Mouse (Mus musculus) heart, embryonic 10.5 days (tissue): ENCODE results near the gene Slc35g2. TPM values are rescaled to one million over a fixed set of nuclear protein-coding genes. Genes with fewer than 3 reads are reported as not detected.
A peak's percentile ranks its signal among the peaks of the same experiment; 100 is the strongest.

Source experiments
- DNase-seq: peaks from one replicate; pipeline ENCODE4 v3.0.0-alpha.2; 2017; ENCODE audit warnings: low spot score
- H3K27ac ChIP-seq: fragments of 300-500 bp; sonication (generic); 2 replicates; pipeline ENCODE4 v1.5.1; 2016; ENCODE audit warnings: mild to moderate bottlenecking
- H3K27me3 ChIP-seq: fragments of 300-500 bp; sonication (generic); 2 replicates; pipeline ENCODE4 v1.6.1; 2016; ENCODE audit warnings: mild to moderate bottlenecking; ENCODE audit not compliant: poor library complexity, insufficient read depth, severe bottlenecking
- H3K36me3 ChIP-seq: fragments of 300-500 bp; sonication (generic); 2 replicates; pipeline ENCODE4 v1.6.1; 2016; ENCODE audit warnings: mild to moderate bottlenecking, moderate library complexity
- H3K4me1 ChIP-seq: fragments of 300-500 bp; sonication (generic); 2 replicates; pipeline ENCODE4 v1.6.1; 2016; ENCODE audit warnings: mild to moderate bottlenecking
- H3K4me3 ChIP-seq: fragments of 300-500 bp; sonication (generic); 2 replicates; pipeline ENCODE4 v1.5.1; 2016; ENCODE audit warnings: mild to moderate bottlenecking, moderate library complexity
- H3K9me3 ChIP-seq: fragments of 300-500 bp; sonication (generic); 2 replicates; pipeline ENCODE4 v1.6.1; 2016; ENCODE audit warnings: mild to moderate bottlenecking, moderate library complexity
- WGBS: fragments of 180-500 bp; shearing (Covaris S2); methylation state at CpG from one replicate; pipeline ENCODE4 v1.1.7; 2016; 5-methylcytosine and 5-hydroxymethylcytosine counted together
- polyA plus RNA-seq: library from polyadenylated mRNA; unstranded; fragments of >200 nt; fragmentation: Nextera tagmentation; extraction: Ambion mirVana; gene quantifications from 2 replicates; pipeline ENCODE4 v1.2.1, GENCODE M21; 2016

The Slc35g2 gene
- polyA plus RNA-seq, 1 experiment from 2014 or later, result 9.0 TPM

GRCm38 (mm10) chr9:100545715-100546593 is 24.9 kb downstream of the Slc35g2 start, which contains the start of gene Nck1:
Gene Nck1 (minus strand): TSS chr9:100546134.
- peaks cover 6% of the 10 kb centered on the region for H3K4me1 ChIP-seq
- H3K9me3 ChIP-seq, result peaks cover 5% of the 10 kb centered on the region; the same call in 1 of the 2 replicates
- peak within 1 kb of the TSS; percentile 83 for H3K4me3 ChIP-seq
- H3K27ac ChIP-seq, result peak within 1 kb of the TSS; percentile 98
- WGBS, result under 1% methylated on average over 86 of the region's 93 CpGs
- no peaks in the 10 kb centered on the region for H3K27me3 ChIP-seq
- H3K36me3 ChIP-seq, result peaks cover 10% of the 10 kb centered on the region
- DNase-seq, result peak; percentile 99

- Histone ChIP-seq H3K27ac (peak overlapping the region; percentile 98), H3K9me3 (peaks cover 5% of the 10 kb centered on the region; the same call in 1 of the 2 replicates), H3K4me3 (peak overlapping the region; percentile 83), H3K4me1 (peaks cover 6% of the 10 kb centered on the region), H3K27me3 (no peaks in the 10 kb centered on the region), H3K36me3 (peaks cover 10% of the 10 kb centered on the region)
- no peak for DNase-seq
- WGBS, result 2% methylated on average over 38 of the region's 38 CpGs
Observed at GRCm38 (mm10) chr9:100544948-100545714, 25.8 kb downstream of the Slc35g2 start.

GRCm38 (mm10) chr9:100535618-100536262 is 35.1 kb downstream of the Slc35g2 start:
- Histone ChIP-seq H3K4me1 (peaks cover 5% of the 10 kb centered on the region; the same call in 1 of the 2 replicates), H3K36me3 (no peaks in the 10 kb centered on the region), H3K27me3 (no peaks in the 10 kb centered on the region), H3K4me3 (no peak overlapping the region), H3K9me3 (no peaks in the 10 kb centered on the region), H3K27ac (no peak overlapping the region)
- no peak for DNase-seq
- WGBS, result 90% methylated on average over 2 of the region's 2 CpGs

DNA sequence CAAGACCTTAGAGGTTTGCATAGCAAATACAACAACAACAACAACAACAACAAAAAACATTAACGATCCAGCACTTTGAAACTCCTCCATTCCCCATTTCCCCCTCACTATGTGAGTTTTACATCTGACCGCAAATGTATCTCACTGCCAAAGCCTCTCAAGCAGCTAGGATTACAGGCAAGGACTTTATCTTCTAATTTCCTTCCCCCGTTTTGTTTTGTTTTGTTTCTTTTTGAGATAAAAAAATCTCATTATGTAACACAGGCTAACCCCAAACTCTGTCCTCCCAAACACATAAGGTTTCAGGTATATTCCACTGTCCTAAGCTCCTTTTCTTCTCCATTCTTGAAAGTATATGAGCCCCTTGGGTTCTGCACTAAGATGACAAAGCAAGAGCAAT is 36.2 kb downstream of the Slc35g2 start:
- Histone ChIP-seq H3K9me3 (no peaks in the 10 kb centered on the region), H3K36me3 (no peaks in the 10 kb centered on the region), H3K27me3 (no peaks in the 10 kb centered on the region), H3K27ac (no peak overlapping the region), H3K4me1 (peaks cover 5% of the 10 kb centered on the region; the same call in 1 of the 2 replicates), H3K4me3 (no peak overlapping the region)
- DNase-seq, result no peak
- WGBS, result 68% methylated on average over 3 of the region's 3 CpGs

DNA sequence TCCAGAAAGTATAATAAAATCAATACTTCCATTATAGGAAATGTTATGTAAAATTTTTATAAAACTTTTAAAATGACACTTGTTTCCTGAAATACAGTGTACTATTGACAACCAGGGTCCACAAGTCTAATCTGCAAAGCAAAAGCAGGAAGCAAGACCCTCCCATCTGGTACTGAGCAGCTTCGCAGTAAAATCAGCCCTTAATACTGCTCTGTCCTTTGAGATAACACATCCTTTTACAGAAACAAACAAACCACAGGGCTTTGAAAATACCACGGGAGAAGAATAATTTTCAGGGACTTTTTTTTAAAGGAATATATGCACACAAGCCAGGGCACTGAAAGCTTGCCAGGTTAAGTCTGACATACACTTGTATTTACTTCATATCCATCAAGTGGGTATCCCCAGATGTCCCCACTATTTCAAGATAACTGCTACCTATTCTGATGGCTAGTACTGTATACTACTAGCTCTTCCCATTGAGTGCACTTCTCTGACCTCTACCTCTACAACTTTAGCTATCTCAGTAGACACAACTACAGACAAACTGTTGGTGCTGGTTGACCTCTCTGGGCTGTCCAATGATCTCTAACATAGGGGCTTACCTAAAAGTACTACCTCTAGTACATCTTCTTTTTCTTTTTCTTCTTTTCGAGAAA is 37.9 kb downstream of the Slc35g2 start:
- Histone ChIP-seq H3K27me3 (no peaks in the 10 kb centered on the region), H3K27ac (no peak overlapping the region), H3K4me3 (no peak overlapping the region), H3K36me3 (peaks cover 5% of the 10 kb centered on the region; the same call in 1 of the 2 replicates), H3K9me3 (no peaks in the 10 kb centered on the region), H3K4me1 (peaks cover 5% of the 10 kb centered on the region; the same call in 1 of the 2 replicates)
- no peak for DNase-seq
- WGBS, result 57% methylated on average over 3 of the region's 3 CpGs

- no peak overlapping the region for H3K4me3 ChIP-seq
- no peak overlapping the region for H3K27ac ChIP-seq
- peaks cover 5% of the 10 kb centered on the region; the same call in 1 of the 2 replicates for H3K36me3 ChIP-seq
- WGBS, result 75% methylated on average over 1 of the region's 1 CpGs
- no peaks in the 10 kb centered on the region for H3K9me3 ChIP-seq
- H3K27me3 ChIP-seq, result no peaks in the 10 kb centered on the region
- H3K4me1 ChIP-seq, result peaks cover 5% of the 10 kb centered on the region; the same call in 1 of the 2 replicates
- no peak for DNase-seq
Observed at GRCm38 (mm10) chr9:100531296-100531695, 39.6 kb downstream of the Slc35g2 start.

DNA sequence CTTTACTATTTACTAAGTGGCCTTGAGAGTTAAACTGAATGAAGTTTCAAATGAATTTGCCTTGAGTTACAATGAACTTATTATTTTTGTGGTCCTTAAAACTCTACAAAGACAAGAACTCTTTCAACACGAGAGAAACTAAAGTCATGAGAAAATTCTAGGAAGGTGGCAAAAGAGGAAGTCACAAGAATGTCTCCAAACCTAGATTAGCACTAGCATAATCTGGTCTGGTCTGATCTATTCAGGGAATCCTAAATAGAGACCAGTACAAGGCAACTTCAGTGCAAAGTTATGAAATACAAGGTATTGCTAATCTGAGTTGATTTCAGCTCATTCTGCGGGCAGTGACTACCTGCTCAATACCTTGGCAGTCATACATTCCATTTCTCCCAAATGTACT is 45.7 kb downstream of the Slc35g2 start:
- Histone ChIP-seq H3K4me3 (no peak overlapping the region), H3K27me3 (no peaks in the 10 kb centered on the region), H3K36me3 (peaks cover 5% of the 10 kb centered on the region; the same call in 1 of the 2 replicates), H3K4me1 (0 out of 2 replicates have a peak, but pooled peaks cover 2% of the 10 kb centered on the region), H3K9me3 (no peaks in the 10 kb centered on the region), H3K27ac (no peak overlapping the region)
- 78% methylated on average over 2 of the region's 2 CpGs for WGBS
- DNase-seq, result no peak

GRCm38 (mm10) chr9:100522029-100522428 is 48.9 kb downstream of the Slc35g2 start:
- no peak for DNase-seq
- H3K27ac ChIP-seq, result no peak overlapping the region
- 0 out of 2 replicates have a peak, but pooled peaks cover 2% of the 10 kb centered on the region for H3K4me1 ChIP-seq
- H3K27me3 ChIP-seq, result no peaks in the 10 kb centered on the region
- no peaks in the 10 kb centered on the region for H3K9me3 ChIP-seq
- H3K4me3 ChIP-seq, result no peak overlapping the region
- H3K36me3 ChIP-seq, result no peaks in the 10 kb centered on the region
- 66% methylated on average over 2 of the region's 2 CpGs for WGBS

DNA sequence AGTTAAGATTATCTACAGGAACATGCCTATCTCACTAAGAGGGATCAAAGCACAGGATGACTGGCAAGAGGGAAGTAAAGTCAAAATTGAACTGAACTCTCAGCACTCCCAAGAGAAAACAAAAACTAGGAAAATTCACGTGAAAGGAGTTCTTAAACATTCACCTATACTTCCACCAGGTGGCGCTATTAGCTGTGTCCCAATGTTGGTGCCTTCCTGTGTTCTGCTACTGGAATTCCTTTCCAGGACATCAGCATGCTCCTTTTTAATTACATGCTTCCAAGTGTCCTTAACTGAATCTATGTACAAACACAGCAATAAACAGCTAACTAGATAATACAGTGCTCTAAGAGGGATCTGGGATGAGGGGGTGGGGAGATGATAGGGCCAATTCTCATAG is 50.3 kb downstream of the Slc35g2 start:
- 0 out of 2 replicates have a peak, but pooled peaks cover 2% of the 10 kb centered on the region for H3K4me1 ChIP-seq
- H3K36me3 ChIP-seq, result no peaks in the 10 kb centered on the region
- no peak overlapping the region for H3K27ac ChIP-seq
- H3K27me3 ChIP-seq, result no peaks in the 10 kb centered on the region
- WGBS, result 3% methylated on average over 2 of the region's 2 CpGs
- no peak for DNase-seq
- H3K9me3 ChIP-seq, result no peaks in the 10 kb centered on the region
- no peak overlapping the region for H3K4me3 ChIP-seq

GRCm38 (mm10) chr9:100520012-100520411 is 50.9 kb downstream of the Slc35g2 start:
- no peaks in the 10 kb centered on the region for H3K9me3 ChIP-seq
- no peak overlapping the region for H3K4me3 ChIP-seq
- no peaks in the 10 kb centered on the region for H3K27me3 ChIP-seq
- H3K36me3 ChIP-seq, result no peaks in the 10 kb centered on the region
- WGBS, result 97% methylated on average over 3 of the region's 3 CpGs
- 0 out of 2 replicates have a peak, but pooled peaks cover 2% of the 10 kb centered on the region for H3K4me1 ChIP-seq
- H3K27ac ChIP-seq, result no peak overlapping the region
- no peak for DNase-seq

DNA sequence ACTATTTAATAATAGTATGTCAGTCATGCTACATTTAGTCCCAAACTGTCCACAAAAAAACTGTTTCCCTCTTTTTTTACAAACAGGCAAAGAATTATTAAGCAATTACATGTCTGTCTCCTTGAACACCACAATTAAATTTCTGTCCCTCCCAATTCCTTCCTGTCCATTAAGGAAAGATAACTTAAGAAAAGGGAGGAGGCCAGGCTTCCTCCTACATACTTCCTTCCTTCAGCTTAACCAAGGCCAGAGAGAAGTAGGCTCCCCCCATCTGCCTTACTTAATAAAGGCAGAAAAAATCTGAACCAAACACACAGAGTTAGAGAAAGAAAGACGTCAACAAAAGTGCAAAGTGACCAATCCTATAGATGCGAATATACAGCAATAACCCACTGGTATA is 63.3 kb downstream of the Slc35g2 start:
- WGBS, result 88% methylated on average over 2 of the region's 2 CpGs
- Histone ChIP-seq H3K27ac (no peak overlapping the region), H3K36me3 (peaks cover 5% of the 10 kb centered on the region), H3K4me3 (no peak overlapping the region), H3K4me1 (peaks cover under 1% of the 10 kb centered on the region), H3K27me3 (no peaks in the 10 kb centered on the region), H3K9me3 (no peaks in the 10 kb centered on the region)
- DNase-seq, result no peak

DNA sequence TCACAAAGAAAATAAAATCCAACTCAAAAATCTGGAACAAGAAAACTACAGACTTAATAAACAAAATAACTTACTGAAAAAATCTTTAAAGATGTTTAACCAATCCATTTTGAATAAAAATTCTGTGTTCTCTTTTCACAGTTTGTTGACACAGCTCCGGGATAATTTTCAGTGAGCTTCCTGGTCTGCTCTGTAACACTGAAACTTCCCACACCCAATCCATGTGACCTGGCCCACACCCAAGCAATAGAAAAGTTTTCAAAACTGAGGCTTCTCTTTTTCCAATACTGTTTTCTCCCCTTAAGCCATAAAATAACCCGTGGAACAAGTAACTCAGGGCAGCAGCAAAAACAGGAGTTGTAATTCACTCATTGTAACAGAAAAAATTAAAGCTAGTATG is 64.2 kb downstream of the Slc35g2 start:
- no peaks in the 10 kb centered on the region for H3K4me1 ChIP-seq
- no peak overlapping the region for H3K27ac ChIP-seq
- H3K36me3 ChIP-seq, result peaks cover 6% of the 10 kb centered on the region
- H3K4me3 ChIP-seq, result no peak overlapping the region
- 66% methylated on average over 2 of the region's 2 CpGs for WGBS
- no peak for DNase-seq
- no peaks in the 10 kb centered on the region for H3K9me3 ChIP-seq
- no peaks in the 10 kb centered on the region for H3K27me3 ChIP-seq
